Mouse (Mus musculus) urinary bladder, postnatal 25 days (tissue): ENCODE results near the gene Large1.
"Not testable (repeated sequence)": the region's sequence is repeated elsewhere in the genome, so short reads cannot be mapped to it uniquely, and the experiment has no call there.

Experiments used
- DNase-seq: peaks from one replicate; pipeline ENCODE4 v3.0.0; 2022; ENCODE audit warnings: low spot score

The Large1 gene

DNA sequence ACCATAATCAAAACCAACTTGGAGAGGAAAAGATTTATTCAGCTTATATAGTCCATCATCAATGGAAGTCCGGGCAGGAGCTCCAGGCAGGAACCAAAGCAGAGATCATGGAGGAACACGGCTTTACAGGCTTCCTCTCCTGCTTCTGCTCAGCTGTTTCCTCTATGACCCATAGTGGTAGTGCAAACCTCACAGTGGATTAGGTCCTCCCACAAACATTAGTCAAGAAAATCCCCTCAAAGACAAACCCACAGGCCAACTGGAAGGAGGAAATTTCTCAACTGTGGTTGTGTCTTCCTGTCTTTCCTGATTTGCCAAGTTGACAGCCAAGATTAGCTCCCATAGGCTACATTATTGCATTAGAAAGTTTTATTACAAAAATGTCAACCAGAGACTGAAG, 59.7 kb downstream of the Large1 start:
- DNase-seq: no peak

GRCm38 (mm10) chr8:73291630-73292029, 61.7 kb downstream of the Large1 start:
- no peak for DNase-seq

DNA sequence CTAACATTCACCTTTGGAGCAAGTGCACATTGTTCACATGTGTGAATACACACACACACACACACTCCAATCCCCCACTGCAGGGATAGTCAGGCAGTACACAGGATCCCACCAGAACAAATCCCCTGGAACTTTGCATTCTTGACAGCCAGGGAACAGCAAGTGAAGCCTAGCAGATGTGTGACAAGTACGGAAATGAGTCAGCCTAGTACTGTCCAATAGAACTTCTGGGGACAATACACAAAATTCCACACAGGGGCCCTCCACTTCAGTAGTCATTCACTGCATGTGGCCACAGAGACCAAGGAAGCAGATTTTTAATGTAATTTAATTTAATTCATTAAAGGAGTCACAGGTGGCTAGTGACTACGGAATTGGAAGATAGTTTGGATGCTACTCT, 62.7 kb downstream of the Large1 start:
- DNase-seq: no peak

- DNase-seq: no peak
Measured at GRCm38 (mm10) chr8:73289831-73290230, 63.5 kb downstream of the Large1 start.

DNA sequence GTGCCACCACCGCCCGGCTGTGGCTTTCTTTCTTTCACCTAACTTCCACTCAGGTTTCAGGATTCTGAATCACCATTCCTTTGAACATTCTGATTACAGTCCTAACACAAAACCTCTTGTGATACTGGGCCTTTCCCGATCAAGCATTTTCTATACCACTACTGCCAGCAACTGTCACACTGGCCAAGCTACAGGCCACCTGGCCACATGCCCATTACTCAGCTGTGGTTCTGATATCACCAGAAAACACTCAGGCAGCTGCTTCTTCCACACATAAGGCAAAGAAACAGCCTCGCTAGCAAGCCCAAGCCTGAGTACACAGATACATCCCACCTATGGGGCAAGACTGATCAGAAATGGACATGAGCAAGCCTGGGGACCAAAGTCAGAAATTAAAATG, 71.3 kb downstream of the Large1 start:
- DNase-seq: no peak

DNA sequence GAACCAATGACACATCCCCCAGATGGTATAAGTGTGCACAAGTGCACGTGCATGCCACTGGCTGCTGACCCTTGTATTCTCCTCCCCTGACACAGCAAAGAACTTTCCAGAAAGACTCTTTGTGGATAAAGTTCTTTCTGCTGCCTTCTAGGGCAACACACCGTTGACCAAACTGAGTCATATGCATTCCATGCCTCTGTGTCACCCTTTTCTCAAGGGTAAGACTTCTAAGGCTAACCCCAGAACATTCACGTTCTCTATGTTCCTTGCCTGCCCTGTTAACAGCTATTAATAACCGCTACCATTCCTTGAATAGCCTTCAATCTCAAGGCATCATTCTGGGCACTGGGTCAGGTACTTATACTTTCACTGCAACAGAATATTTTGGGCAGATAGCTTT, 77.3 kb downstream of the Large1 start:
- DNase-seq: no peak

GRCm38 (mm10) chr8:73275445-73275844, 77.9 kb downstream of the Large1 start:
- DNase-seq: not testable (repeated sequence)

DNA sequence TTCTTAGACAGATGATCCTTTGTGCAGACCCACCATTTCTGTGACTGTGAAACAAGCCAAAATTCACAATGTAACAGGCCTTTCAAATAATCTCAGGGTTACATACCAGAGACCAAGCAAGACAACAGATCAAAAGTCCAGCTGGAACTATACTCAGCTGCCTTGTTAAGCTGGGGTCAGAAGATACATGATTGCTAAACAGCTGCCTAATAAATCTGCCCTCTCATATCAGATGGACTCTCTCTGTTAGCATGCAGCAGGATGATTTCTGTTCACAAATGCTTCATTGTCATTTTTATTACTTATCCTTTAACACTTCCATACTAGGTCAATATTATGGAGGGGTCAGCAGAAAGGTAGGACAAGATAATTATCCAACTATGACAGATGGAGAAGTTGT, 80.2 kb downstream of the Large1 start:
- no peak for DNase-seq

- DNase-seq: no peak
Measured at GRCm38 (mm10) chr8:73270991-73271390, 82.3 kb downstream of the Large1 start.

- DNase-seq: no peak
Measured at GRCm38 (mm10) chr8:73257981-73258380, 95.4 kb downstream of the Large1 start.

GRCm38 (mm10) chr8:73244186-73244585, 109.2 kb downstream of the Large1 start:
- DNase-seq: no peak

GRCm38 (mm10) chr8:73242066-73242465, 111.3 kb downstream of the Large1 start:
- DNase-seq: no peak

GRCm38 (mm10) chr8:73234209-73234608, 119.1 kb downstream of the Large1 start:
- no peak for DNase-seq

DNA sequence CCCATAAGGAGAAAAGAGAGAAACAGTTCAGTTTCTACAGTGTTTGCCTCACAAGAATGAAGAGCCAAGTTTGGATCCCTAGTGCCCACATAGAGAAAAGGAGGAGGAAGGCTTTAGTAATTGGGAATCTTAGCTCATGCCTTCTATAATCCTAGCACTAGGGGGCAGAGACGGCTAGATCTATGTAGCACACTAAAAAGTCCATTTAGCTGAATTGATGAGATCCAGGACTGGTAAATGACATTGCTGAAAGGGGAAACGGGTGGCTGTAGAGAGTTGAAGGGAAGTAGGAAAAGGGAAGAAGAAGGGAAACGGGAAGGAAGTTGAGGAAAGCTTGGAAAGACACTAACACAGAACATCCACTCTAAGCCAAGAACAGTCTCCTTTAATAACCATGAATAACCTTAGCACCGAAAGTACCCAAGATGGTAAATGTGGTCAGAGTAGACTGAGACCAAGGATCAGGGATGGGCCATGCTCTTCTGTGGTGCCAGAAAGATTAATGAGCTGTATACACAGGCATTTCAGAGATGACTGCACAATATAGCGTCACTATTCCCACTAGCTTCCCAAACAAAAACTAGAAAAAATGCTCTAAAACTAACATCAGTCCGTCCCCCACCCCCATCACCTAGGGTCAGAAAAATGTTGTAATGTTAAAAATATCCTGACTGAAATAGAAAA, 119.8 kb downstream of the Large1 start:
- peak; percentile 8 for DNase-seq

- no peak for DNase-seq
Measured at GRCm38 (mm10) chr8:73226841-73227240, 126.5 kb downstream of the Large1 start.

DNA sequence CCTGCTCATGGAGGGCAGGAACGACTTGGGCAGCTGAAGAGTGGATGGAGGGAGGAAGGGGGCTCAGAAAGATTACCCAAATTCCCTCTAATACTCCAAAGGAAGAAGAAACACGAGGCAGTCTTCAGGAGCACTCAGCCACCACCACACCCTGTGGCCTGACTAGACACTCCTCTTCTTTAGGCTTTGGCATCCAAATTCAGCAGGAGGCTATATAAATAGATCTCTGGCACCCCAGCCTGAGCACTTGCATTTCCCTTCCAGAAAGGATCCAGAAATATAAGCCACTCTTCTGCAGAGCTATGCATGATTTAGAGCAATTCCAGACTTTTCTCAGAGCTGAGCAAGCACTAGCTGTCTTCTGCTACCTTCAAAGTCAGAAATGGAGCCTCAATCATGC, 127.7 kb downstream of the Large1 start:
- no peak for DNase-seq

DNA sequence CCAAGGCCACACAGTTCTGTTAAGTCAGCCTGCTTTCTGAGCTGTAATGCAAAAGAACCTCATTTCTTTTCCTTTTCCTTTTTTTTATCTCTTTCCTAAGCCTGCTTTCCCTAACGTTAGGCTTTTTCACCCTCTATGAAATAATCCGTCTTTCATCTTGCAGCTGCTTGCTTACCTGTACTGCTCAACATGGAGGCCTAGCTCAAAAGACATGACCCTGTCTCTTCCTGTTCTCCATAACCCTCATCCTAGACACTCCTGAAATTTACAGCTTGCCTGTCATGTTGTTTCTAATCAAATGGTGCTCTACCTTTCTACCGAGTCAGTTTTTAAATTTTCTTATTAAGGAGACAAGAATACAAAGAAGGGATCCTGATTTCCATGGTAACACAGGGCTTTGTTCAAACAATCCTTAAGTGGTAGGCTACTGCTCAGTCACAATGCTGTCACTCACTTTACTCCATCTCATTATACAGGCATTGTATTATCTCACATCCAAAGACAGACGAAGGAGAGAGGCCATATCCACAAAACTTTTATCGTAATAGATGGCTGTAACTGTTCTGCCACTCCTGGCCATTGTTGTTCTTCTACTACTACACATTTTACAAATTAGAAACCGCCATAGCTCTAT, 134.0 kb downstream of the Large1 start:
- no peak for DNase-seq

- DNase-seq: no peak
Measured at GRCm38 (mm10) chr8:73206831-73207230, 146.5 kb downstream of the Large1 start.

DNA sequence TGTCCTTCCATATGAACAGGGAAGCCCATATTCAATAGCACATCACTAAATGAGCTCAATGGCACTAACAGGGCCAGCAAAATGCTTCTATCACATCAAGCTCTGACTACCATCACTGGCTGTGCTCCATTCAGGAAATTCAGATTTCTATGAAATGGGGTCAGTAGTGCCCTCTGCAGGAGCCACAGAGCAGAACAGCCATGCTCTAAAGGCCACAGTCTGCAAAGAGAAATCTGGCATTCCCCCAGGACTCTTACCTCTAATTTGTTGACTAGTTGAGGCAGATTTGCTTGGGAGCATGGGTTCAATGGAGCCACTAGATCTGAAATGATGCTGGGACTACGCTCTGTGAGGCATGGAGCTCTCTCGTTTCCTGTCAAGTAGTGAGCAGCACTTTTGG, 151.5 kb downstream of the Large1 start:
- no peak for DNase-seq

DNA sequence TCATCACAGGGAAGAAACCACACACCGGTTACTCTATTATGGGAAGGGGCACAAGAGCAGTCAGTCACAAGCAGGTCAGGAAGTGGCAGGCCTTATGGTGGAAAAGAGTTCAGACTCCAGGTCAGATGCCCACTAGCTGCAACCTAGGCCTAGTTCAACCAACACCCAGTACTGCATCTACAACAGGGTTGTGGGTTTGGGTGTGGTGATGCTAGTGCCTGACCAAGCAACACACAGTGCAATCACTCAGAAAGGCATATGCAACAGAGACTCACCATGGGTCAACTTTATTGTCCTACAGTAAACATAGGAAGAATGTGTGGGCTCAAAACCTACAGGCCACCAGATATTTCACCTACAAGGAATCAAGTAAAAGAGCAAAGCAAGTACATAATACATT, 155.6 kb downstream of the Large1 start:
- DNase-seq: no peak

- DNase-seq: no peak
Measured at GRCm38 (mm10) chr8:73188684-73189083, 164.7 kb downstream of the Large1 start.

- no peak for DNase-seq
Measured at GRCm38 (mm10) chr8:73187381-73187780, 166.0 kb downstream of the Large1 start.

- DNase-seq: no peak
Measured at GRCm38 (mm10) chr8:73178434-73178833, 174.9 kb downstream of the Large1 start.

DNA sequence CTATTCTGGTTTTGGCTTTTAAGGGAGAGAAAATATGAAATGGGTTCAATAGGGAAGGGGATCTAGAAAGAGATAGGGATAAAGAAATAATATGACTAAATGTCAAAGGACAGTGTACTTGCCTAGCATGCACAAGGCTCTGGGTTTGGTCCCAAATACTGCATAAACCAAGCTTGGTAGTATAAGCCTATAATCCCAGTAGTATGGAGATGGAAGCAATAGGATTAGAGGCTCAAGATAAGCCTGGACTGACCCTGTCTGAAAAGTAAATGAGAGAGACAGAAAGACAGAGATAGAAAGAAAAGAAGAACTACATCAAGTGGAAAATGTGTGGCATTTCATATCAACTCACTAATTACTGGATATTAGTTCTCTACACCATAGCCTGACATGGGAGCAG, 180.7 kb downstream of the Large1 start:
- no peak for DNase-seq
